Mouse (Mus musculus) ovary, postnatal 10 days (tissue): ENCODE measurements around the gene Sipa1l2.

Experiments used
- DNase-seq: peaks from one replicate; pipeline ENCODE4 v3.0.0; 2022; ENCODE audit warnings: low spot score

The Sipa1l2 gene

DNA sequence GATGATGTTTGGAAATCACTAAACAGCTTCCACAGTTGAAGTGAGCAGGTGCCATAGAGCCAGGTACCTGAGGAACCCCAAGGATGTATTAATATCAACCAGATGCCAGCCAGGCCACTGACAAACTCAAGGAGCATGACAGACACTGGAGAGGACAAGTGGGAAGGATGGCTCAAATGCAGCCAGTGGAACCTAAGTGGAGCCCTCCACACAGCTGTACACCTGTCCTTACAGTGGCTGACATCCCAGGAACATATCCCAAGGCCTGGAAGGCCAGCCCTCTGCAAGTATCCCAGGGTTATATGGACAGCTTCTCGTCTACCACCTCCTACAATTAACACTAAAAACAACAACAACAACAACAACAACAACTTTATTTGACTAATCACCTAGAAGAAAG is 57.0 kb downstream of the Sipa1l2 start:
- DNase-seq, result no peak

GRCm38 (mm10) chr8:125510861-125511668 is 58.5 kb downstream of the Sipa1l2 start:
- no peak for DNase-seq

GRCm38 (mm10) chr8:125509776-125510175 is 59.8 kb downstream of the Sipa1l2 start:
- no peak for DNase-seq

GRCm38 (mm10) chr8:125509175-125509574 is 60.4 kb downstream of the Sipa1l2 start:
- DNase-seq, result no peak

DNA sequence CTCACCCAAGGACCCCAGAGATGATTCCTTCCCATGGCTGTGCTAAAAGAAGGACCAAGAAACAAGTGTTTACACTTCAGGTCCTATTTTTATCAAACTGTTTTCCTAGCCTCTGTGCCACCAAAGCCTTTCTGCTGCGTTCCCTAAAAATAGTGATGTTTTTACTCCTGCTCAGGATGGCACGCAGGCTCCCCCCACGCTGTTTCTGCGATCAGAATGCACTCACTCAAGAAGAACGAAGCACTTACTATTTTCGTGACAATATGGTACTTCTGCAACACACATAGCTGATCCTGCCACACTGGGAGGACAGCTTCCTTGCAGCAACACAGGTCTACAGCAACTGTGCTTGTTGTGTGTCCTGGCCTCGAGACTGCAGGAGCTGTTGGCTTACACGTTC is 62.3 kb downstream of the Sipa1l2 start:
- no peak for DNase-seq

GRCm38 (mm10) chr8:125504605-125505257 is 64.9 kb downstream of the Sipa1l2 start:
- DNase-seq, result no peak

DNA sequence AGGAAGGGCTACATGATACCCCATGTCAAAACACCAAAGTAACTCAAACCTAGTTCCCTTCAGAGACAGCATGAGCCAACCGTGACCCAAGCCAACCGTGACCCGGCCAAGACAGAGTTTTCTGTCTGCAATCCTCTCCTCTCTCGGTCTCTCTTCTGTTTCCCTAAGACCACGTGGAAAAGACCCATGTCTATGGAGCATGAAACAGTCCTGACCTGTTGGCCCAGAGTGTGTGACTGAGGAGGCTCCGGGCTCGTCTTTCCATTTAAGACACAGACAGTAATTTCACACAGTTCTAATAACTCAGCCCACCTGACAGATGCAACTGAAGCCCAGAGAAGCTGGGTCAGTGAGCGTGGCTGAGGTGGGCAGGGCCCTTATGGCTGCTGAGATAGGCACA is 65.8 kb downstream of the Sipa1l2 start:
- DNase-seq, result no peak

DNA sequence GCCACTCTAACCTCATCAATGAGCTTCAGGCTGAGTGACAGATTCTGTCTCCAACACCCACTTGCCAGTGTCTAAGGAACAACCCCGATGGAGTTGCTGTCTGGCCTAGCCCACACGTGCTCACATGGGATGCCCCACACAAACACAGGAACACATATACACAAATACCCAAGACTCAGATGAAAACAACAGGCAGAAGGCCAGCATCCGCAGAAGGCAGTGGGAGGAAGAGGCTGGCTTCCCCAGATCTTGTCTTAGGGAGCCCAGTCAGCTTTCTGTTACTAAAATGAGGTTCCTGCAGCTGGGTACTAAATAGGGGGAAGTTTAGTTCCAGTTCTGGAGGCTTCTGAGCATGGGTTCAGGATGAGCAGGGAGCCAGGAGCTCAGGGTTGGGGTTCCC is 66.8 kb downstream of the Sipa1l2 start:
- no peak for DNase-seq

DNA sequence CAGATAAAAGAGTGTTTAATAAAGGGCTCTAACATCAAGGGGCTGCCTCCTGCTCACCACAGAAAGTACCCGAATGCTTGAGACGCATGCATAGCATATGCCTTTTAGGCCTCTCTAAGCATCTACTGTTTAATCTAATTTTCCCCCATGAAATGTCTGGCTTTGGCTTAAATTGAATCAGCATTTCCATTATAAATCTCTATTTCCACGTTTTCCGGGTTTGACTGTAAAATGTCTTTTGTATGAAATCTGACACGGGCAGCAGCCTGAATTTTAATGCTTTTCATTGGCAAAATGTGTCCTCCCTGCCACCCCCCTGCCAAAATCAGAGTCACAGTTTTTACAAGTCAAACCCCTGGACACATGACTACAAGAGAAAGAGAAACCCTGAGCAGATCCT is 69.6 kb downstream of the Sipa1l2 start:
- DNase-seq, result no peak

GRCm38 (mm10) chr8:125498508-125498907 is 71.1 kb downstream of the Sipa1l2 start:
- DNase-seq, result no peak

DNA sequence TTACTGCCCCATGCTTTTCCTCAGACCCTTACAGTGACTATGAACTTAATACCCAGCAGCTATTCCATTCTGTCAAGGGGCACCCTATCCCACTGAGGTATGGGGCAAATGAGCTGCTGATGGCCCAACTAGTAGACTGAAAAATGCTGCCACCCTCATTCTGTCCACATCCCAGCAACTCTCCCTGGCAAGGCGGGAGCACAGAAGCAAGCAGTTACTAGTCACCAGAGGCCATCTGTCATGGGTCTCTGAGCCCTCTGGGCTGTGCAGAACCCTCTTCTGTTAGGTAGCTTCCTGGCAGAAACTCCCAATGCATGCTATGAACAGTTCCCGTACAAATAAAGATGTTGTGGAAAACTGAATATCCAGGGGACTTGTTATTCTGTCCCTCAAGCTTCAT is 74.1 kb downstream of the Sipa1l2 start:
- no peak for DNase-seq

GRCm38 (mm10) chr8:125493254-125493815 is 76.3 kb downstream of the Sipa1l2 start:
- DNase-seq, result no peak

- DNase-seq, result no peak
These were observed 77.2 kb downstream of the Sipa1l2 start for GRCm38 (mm10) chr8:125492416-125492815.

GRCm38 (mm10) chr8:125488747-125489146 is 80.9 kb downstream of the Sipa1l2 start:
- DNase-seq, result no peak

DNA sequence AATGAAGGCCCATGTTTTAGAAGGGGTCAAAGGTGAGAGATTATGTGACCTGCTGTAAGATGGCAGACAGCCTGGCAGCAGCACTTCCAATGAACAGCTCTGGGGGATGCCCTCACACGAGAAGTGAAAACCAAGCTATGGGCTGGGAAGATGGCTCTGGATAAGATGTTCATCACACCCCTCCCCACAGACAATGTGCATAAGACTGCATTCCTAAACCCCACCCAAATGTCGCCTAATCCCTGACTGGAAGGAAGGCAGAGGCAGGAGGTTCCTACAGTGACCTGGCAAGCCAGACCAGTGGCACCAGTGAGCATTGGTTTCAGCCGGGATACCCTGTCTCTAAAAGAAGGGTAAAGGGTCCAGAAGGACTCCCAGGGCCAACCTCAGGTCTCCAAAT is 83.9 kb downstream of the Sipa1l2 start:
- DNase-seq, result no peak

- DNase-seq, result no peak
These were observed 84.9 kb downstream of the Sipa1l2 start for GRCm38 (mm10) chr8:125484530-125485196.

DNA sequence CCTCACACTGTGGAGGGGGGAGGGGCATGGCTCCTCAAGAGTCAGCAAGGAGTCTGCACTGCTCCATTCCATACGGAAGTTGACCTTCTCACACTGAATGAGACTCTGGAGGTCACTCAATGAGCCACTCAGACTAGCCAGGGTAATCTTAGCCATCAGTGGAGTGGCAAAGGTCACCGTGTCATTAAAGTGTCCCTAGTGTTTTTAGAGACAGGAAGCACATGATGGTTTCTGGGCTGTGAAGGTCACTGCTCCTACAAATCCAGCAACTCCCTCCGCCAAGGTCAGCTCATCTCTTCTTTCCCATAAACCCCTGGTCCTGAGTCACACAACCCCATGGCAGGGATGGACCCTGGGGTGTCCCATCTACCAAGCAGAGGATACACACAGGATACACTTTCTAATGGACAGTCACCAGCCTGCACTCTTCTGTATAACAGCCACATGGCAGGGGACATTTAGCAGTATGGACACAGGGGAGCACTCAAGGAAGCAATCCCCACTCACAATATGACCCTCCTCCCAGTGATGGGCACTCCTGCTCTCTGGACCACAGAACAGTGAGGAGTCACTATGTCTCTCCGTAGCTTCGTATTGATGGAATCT is 87.0 kb downstream of the Sipa1l2 start:
- no peak for DNase-seq

- peak; percentile 16 for DNase-seq
These were observed 94.7 kb downstream of the Sipa1l2 start for GRCm38 (mm10) chr8:125474876-125475275.

- DNase-seq, result no peak
These were observed 98.2 kb downstream of the Sipa1l2 start for GRCm38 (mm10) chr8:125471374-125471773.

- DNase-seq, result no peak
These were observed 104.3 kb downstream of the Sipa1l2 start for GRCm38 (mm10) chr8:125465156-125465821.

GRCm38 (mm10) chr8:125462901-125463300 is 106.7 kb downstream of the Sipa1l2 start:
- DNase-seq, result no peak

GRCm38 (mm10) chr8:125461504-125461903 is 108.1 kb downstream of the Sipa1l2 start:
- DNase-seq, result no peak
